ENCODE assay signal across 8 mouse cellular contexts in genomic region chr12:70968141-70968790, GRCm38 (mm10). TPM values are rescaled to one million over a fixed set of nuclear protein-coding genes. Genes with fewer than 3 reads are reported as not detected.
DNase-seq lines count a peak whose midpoint lies in the region; ATAC-seq and TF ChIP-seq lines count a peak whose summit lies in the region.

No protein-coding gene starts in this region.

- H3K9me3 ChIP-seq in embryonic facial prominence, embryonic 15.5 days (replicated peaks) = no peaks in the 10 kb centered on the region
- H3K9me3 ChIP-seq in heart, embryonic 10.5 days = no peaks in the 10 kb centered on the region
- no peaks in the 10 kb centered on the region for H3K9me3 ChIP-seq in kidney, embryonic 16.5 days (ENCODE audit: low read length)

- no peaks in the 10 kb centered on the region for H3K27me3 ChIP-seq in embryonic facial prominence, embryonic 15.5 days
- no peaks in the 10 kb centered on the region for H3K27me3 ChIP-seq in heart, embryonic 10.5 days (ENCODE audit: insufficient read depth, poor library complexity, severe bottlenecking)
- no peaks in the 10 kb centered on the region for H3K27me3 ChIP-seq in kidney, embryonic 16.5 days (ENCODE audit: insufficient read depth, low read length)

- H3K4me1 ChIP-seq in bone marrow, adult 2 months (ENCODE audit: control insufficient read depth, insufficient read depth, low read length) = no peaks in the 10 kb centered on the region
- H3K4me1 ChIP-seq in embryonic facial prominence, embryonic 15.5 days = 0 out of 2 replicates have a peak, but pooled peaks cover 3% of the 10 kb centered on the region
- H3K4me1 ChIP-seq in heart, embryonic 10.5 days = peaks cover 7% of the 10 kb centered on the region
- 0 out of 2 replicates have a peak, but pooled peaks cover 8% of the 10 kb centered on the region for H3K4me1 ChIP-seq in kidney, embryonic 16.5 days (ENCODE audit: insufficient read depth, low read length)

- H3K4me2 ChIP-seq in embryonic facial prominence, embryonic 15.5 days (replicated peaks) = peak overlapping the region; percentile 61
- H3K4me2 ChIP-seq in kidney, embryonic 16.5 days (replicated peaks; ENCODE audit: low read depth, low read length) = peak overlapping the region; percentile 67

- peak; percentile 62 for TF ChIP-seq CTCF in bone marrow, adult 2 months (IDR thresholded peaks at IDR 0.05; ENCODE audit: control insufficient read depth, insufficient read depth, low read length)

- ATAC-seq in embryonic facial prominence, embryonic 15.5 days (ENCODE audit: insufficient number of reproducible peaks, low FRiP score, low TSS enrichment, low read depth) = peak; percentile 84
- ATAC-seq in kidney, embryonic 16.5 days (ENCODE audit: low FRiP score, low TSS enrichment) = peak; percentile 92

- DNase-seq in A20 (ENCODE audit: low read depth, low spot score) (peak; percentile 94), liver (peak; percentile 87)
- DNase-seq in heart, embryonic 10.5 days (ENCODE audit: low spot score) = peak; percentile 89
- peak; percentile 75 to 80 for DNase-seq in monocyte, adult 2 months (ENCODE audit: low read depth in 1 of 2, low spot score in 2 of 2)
- DNase-seq in spleen, postnatal 4 days (ENCODE audit: low spot score in 2 of 2) = peak; percentile 84 to 92

- H3K36me3 ChIP-seq in embryonic facial prominence, embryonic 15.5 days = peaks cover 15% of the 10 kb centered on the region
- peaks cover 11% of the 10 kb centered on the region for H3K36me3 ChIP-seq in heart, embryonic 10.5 days
- peaks cover 10% of the 10 kb centered on the region for H3K36me3 ChIP-seq in kidney, embryonic 16.5 days (ENCODE audit: insufficient read depth, low read length)

- under 1% methylated on average over 35 of the region's 35 CpGs for WGBS in bone marrow, adult 2 months
- 0% methylated on average over 34 of the region's 35 CpGs for WGBS in embryonic facial prominence, embryonic 15.5 days
- WGBS in heart, embryonic 10.5 days = under 1% methylated on average over 35 of the region's 35 CpGs
- 0% methylated on average over 35 of the region's 35 CpGs for WGBS in kidney, embryonic 16.5 days

- peak; percentile 69 for TF ChIP-seq POLR2A in bone marrow, adult 2 months (IDR thresholded peaks at IDR 0.05; ENCODE audit: borderline replicate concordance, control insufficient read depth, low read depth, low read length)

- peak overlapping the region; percentile 86 for H3K4me3 ChIP-seq in bone marrow, adult 2 months (replicated peaks; ENCODE audit: control insufficient read depth, low read depth, low read length)
- peak overlapping the region; percentile 73 for H3K4me3 ChIP-seq in embryonic facial prominence, embryonic 15.5 days (replicated peaks)
- peak overlapping the region; percentile 69 for H3K4me3 ChIP-seq in heart, embryonic 10.5 days
- H3K4me3 ChIP-seq in kidney, embryonic 16.5 days (ENCODE audit: low read length) = peak overlapping the region; percentile 74

- H3K9ac ChIP-seq in embryonic facial prominence, embryonic 15.5 days = peak overlapping the region; percentile 55
- peak overlapping the region; percentile 81 for H3K9ac ChIP-seq in kidney, embryonic 16.5 days (replicated peaks; ENCODE audit: low read length)

- peak overlapping the region; percentile 96 for H3K27ac ChIP-seq in bone marrow, adult 2 months (ENCODE audit: control insufficient read depth, insufficient read depth, low read depth, low read length, poor library complexity)
- peak overlapping the region; percentile 99 for H3K27ac ChIP-seq in embryonic facial prominence, embryonic 15.5 days (replicated peaks)
- H3K27ac ChIP-seq in heart, embryonic 10.5 days = peak overlapping the region; percentile 93
- peak overlapping the region; percentile 94 for H3K27ac ChIP-seq in kidney, embryonic 16.5 days (ENCODE audit: low read length)

RNA-seq across cellular contexts. Expression of gene Psma3, which starts 6.2 kb away (rescaled TPM):
- polyA plus RNA-seq in bone marrow, adult 2 months (2011; ENCODE audit: insufficient read depth, insufficient read length, low replicate concordance, missing spikeins) = 142 and 186 TPM in 2 replicates
- 518 and 555 TPM in 2 replicates for polyA plus RNA-seq in embryonic facial prominence, embryonic 15.5 days (2015; fragmentation: Nextera tagmentation; extraction: Ambion mirVana)
- 513 and 568 TPM in 2 replicates for polyA plus RNA-seq in heart, embryonic 10.5 days (2016; fragmentation: Nextera tagmentation; extraction: Ambion mirVana)
- polyA plus RNA-seq in kidney, embryonic 16.5 days (2015; fragmentation: Nextera tagmentation; extraction: Ambion mirVana) = 552 and 638 TPM in 2 replicates

RNA-seq across cellular contexts. Expression of gene Actr10, which starts 30.6 kb away (rescaled TPM):
- 35.6 and 59.6 TPM in 2 replicates for polyA plus RNA-seq in bone marrow, adult 2 months (2011; ENCODE audit: insufficient read depth, insufficient read length, low replicate concordance, missing spikeins)
- polyA plus RNA-seq in embryonic facial prominence, embryonic 15.5 days (2015; fragmentation: Nextera tagmentation; extraction: Ambion mirVana) = 215 TPM in 2 replicates
- polyA plus RNA-seq in heart, embryonic 10.5 days (2016; fragmentation: Nextera tagmentation; extraction: Ambion mirVana) = 194 and 197 TPM in 2 replicates
- polyA plus RNA-seq in kidney, embryonic 16.5 days (2015; fragmentation: Nextera tagmentation; extraction: Ambion mirVana) = 231 and 240 TPM in 2 replicates

RNA-seq across cellular contexts. Expression of gene Arid4a, which starts 47.5 kb away (rescaled TPM):
- 36.2 and 58.7 TPM in 2 replicates for polyA plus RNA-seq in bone marrow, adult 2 months (2011; ENCODE audit: insufficient read depth, insufficient read length, low replicate concordance, missing spikeins)
- polyA plus RNA-seq in embryonic facial prominence, embryonic 15.5 days (2015; fragmentation: Nextera tagmentation; extraction: Ambion mirVana) = 39.6 and 43.8 TPM in 2 replicates
- polyA plus RNA-seq in heart, embryonic 10.5 days (2016; fragmentation: Nextera tagmentation; extraction: Ambion mirVana) = 24.1 and 26.9 TPM in 2 replicates
- polyA plus RNA-seq in kidney, embryonic 16.5 days (2015; fragmentation: Nextera tagmentation; extraction: Ambion mirVana) = 34.6 and 38.6 TPM in 2 replicates

Comparison
In these comparisons a context has a peak if more than half of its experiments do, and no peak if none do; other contexts are left out.
1. Peak in every context shown above with its lines: DNase-seq, ATAC-seq, H3K4me3 ChIP-seq and H3K27ac ChIP-seq.